Mouse (Mus musculus) erythroid progenitor cell, adult 5-6 weeks (primary cell): Measurements from ENCODE around the gene Pcnp. TPM values are rescaled to one million over a fixed set of nuclear protein-coding genes. Genes with fewer than 3 reads are reported as not detected.

ENCODE experiments used
- ATAC-seq: replicated peaks from 2 replicates; pipeline ENCODE4 v1.8.0; 2016; ENCODE audit warnings: moderate number of reproducible peaks, mild to moderate bottlenecking, moderate TSS enrichment, inconsistent platforms; ENCODE audit not compliant: poor library complexity, low FRiP score, severe bottlenecking
- total RNA-seq, 2 experiments: library from RNA; stranded (forward) in 1 of 2; stranded (reverse) in 1 of 2; fragments of 150-400 nt in 1 of 2; fragments of 186-747, 209-891 nt in 1 of 2; gene quantifications; 2 replicates each; pipeline versions ENCODE4 v1.2.3 to v1.2.4; 2015 to 2017; ENCODE audit warnings: low replicate concordance in 2 of 2

Gene Pcnp
- total RNA-seq, 2 experiments from 2014 or later: 95.2 to 97.5 TPM

DNA sequence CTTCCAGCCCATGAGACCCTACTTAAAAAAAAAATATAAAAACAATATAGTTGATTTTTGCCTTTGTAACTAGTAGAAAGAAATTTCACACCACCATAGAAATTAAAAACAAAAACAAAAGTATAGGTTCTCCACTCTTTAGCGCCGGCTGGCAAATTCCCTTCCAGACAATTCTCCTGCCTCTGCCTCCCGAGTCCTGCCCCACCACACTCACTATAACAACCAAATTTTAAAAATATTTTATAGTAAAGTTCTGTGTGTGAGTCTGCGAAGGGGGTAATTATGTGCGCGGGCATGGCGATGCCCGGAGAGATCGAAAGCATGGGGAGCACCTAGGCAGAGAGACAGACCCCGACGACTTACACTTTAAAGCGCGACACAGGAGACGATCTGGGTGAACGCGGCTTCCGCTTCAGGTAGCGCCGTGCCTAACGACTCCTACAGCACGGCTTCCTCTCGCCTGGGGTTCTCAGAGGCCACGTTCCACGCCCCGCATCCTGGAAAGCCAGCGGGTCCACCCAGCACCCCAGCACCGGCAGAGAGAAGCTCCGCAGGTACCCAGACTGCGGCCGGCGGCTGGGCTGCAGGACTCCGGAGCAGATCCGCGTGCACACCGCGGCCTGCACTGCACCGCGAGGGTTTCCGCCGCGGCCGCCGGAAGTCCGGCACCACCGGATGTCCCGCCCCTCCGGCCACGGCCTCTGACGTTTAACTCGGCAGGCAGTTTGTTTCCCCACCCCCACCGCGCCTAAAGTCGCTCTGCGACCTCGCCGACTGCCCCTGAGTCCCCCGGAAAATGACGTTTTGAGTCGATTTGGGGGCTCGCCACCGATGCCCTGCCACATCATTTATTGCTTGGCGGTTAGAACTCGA, 7.8 kb upstream of the Pcnp start, which contains the start of gene Trmt10c:
Trmt10c (minus strand) TSS at position 682 of the 873 bp plus-strand sequence.
- ATAC-seq: peak; percentile 100

DNA sequence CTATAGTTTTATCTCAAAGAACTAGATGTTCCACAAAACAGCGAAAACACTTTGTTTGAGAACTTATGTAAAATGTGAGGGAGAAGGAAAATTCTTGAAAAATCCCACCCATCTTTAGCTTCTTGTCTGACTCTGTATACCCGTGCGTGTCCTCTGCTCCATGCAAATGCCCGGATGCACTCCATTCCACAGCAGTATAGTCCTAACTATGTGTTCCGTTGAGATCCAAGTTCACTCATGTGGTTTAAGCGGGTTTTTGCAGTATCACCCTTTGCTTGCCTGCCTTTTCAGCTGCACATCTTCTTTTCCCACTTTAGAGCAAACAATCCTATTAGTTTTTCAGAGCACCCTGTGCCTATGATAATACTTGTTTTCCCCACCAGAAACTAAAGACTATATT, 7.0 kb upstream of the Pcnp start:
- no peak for ATAC-seq

- no peak for ATAC-seq
Measured at GRCm38 (mm10) chr16:56034566-56034965, 5.0 kb upstream of the Pcnp start.

- peak; percentile 72 for ATAC-seq
Measured at GRCm38 (mm10) chr16:56028722-56029551, 602 bp downstream of the Pcnp start.

- no peak for ATAC-seq
Measured at GRCm38 (mm10) chr16:56027854-56028629, 1.5 kb downstream of the Pcnp start.

GRCm38 (mm10) chr16:56019660-56020059, 9.9 kb downstream of the Pcnp start:
- ATAC-seq: no peak

DNA sequence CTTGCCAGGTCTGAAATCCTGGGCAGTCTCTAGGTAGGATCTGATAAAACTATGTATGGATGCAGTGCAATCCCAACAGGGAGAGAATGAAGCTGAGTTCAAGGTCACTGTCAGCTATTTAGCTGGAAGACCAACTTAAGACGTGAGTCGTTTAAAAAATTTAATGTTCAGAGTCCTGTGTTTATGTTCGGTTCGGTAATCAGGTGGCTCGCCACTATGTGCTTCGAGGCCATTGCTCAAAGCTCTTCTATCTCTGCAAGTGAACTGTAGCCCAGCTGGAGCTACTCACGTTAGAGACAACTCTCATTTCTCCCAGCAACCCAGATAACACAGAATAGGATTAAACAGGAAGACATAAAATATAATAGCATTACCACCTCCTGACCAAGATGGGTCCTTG, 15.5 kb downstream of the Pcnp start:
- ATAC-seq: no peak

DNA sequence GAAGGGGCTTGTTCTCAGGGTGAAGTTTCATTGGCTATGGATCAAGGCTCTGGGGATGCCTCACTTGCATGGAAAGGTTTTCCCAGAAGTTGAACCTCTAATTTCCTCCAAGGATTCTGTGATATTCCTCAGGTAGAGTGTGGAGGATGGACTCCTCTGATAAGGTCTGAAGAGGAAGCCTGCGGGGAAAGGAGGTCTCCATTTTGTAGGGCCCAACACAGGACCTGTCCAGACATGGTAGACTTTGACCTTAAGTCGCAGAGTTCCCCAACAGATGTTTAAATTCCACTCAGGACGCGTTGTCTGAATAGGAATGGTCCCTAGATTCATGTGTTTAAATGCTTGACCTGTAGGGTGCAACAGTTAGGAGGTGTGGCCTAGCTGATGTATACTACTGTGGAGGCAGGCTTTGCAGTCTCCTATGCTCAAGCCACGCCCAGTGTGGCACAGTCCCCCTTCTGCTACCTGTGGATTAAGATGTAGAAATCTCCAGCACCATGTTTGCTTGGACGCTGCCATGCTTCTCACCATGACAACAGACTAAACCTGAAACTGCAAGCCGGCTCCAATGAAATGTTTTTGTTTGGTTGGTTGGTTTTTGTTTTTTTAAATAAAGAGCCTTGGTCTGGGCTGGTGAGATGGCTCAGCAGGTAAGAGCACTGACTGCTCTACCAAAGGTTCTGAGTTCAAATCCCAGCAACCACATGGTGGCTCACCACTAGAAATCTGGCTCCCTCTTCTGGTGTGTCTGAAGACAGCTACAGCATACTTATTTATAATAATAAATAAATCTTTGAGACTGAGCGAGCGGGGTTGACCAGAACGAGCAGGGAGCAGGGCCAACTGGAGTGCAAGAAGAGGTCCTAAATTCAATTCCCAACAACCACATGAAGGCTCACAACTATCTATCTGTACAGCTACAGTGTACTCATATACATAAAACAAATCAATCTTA, 16.5 kb downstream of the Pcnp start:
- no peak for ATAC-seq

DNA sequence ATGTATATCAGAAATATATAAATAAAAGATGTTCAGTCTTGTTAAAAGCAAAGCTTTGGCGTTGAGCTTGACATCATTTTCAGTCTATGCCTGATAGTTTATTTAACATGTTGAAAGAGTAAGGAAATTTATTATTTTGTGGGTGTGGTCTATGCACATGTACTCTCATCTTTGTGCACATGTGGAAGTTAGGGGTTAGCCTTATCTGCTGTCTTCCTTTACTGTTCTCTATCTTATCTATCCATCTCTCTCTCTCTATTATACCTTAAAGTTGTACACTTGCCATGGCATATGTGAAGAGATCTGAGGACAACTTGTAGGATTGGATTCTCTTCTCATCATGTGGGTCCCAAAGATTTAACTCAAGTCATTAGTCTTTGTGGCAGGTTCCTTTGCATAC, 20.7 kb downstream of the Pcnp start:
- no peak for ATAC-seq

DNA sequence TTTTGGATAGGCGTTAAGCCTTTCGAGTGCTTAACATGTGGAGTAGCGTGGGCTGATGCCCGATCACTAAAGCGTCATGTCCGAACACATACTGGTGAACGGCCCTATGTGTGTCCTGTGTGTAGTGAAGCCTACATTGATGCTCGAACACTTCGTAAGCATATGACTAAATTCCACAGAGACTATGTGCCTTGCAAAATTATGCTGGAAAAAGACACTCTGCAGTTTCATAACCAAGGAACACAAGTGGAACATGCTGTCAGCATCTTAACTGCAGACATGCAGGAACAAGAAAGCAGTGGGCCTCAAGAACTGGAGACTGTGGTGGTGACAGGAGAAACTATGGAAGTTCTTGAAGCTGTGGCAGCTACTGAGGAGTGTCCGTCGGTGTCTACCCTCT, 22.7 kb downstream of the Pcnp start:
- ATAC-seq: no peak

- ATAC-seq: no peak
Measured at GRCm38 (mm10) chr16:55994235-55994634, 35.3 kb downstream of the Pcnp start.

DNA sequence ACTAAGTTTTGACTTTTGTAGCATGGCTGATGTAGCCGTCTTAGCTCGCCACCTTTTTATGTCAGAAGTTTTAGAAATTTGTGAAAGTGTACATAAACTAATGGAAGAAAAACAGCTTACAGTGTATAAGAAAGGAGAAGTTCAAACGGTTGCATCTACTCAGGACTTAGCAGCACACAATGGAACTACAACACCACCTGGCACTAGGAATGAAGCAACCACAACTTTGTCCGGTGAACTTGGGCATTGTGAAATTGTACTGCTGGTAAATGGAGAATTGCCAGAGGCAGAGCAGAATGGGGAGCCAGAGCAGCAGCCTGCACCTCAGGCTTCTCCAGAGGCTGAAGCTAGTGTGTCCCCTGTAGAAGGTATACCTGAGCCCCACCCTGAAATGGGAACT, 39.2 kb downstream of the Pcnp start:
- ATAC-seq: no peak

GRCm38 (mm10) chr16:55986001-55986400, 43.5 kb downstream of the Pcnp start:
- ATAC-seq: no peak

- ATAC-seq: peak; percentile 48
Measured at GRCm38 (mm10) chr16:55974903-55975285, 54.6 kb downstream of the Pcnp start.

DNA sequence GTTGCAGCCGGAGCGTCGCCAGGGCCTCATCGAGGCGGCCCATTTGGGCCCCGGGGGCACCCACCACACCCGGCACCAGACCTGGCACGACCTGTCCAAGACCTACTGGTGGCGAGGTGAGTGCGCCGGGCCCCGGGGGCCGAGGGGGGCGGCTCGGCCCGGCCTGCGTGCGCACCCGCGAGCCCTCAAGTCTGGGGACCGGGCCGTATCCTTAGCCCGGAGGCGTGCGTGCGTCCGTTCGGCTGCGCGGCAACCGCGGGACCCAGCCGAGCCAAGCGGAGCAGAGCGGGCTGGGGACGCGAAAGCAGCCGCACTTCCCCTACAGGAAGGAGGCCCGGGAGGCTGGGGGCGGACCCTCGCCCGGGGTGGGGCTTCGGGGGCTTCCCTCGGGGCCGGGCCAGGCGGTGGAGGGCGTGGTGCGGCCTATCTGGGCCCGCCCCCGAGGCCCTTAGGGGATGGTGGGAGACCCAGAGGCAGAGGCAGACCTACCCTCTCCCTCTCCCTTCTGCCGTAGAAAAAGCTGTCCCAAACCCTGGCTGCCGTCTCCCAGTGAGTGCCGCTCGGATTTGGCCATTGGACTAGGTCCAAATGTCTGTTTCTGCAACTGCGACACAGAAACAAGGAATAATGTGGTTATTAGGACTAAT, 55.2 kb downstream of the Pcnp start:
- ATAC-seq: peak; percentile 73

GRCm38 (mm10) chr16:55973431-55974255, 55.9 kb downstream of the Pcnp start, which contains the start of gene Zbtb11:
Gene Zbtb11 (plus strand): TSS chr16:55973883.
- ATAC-seq: peak; percentile 95

DNA sequence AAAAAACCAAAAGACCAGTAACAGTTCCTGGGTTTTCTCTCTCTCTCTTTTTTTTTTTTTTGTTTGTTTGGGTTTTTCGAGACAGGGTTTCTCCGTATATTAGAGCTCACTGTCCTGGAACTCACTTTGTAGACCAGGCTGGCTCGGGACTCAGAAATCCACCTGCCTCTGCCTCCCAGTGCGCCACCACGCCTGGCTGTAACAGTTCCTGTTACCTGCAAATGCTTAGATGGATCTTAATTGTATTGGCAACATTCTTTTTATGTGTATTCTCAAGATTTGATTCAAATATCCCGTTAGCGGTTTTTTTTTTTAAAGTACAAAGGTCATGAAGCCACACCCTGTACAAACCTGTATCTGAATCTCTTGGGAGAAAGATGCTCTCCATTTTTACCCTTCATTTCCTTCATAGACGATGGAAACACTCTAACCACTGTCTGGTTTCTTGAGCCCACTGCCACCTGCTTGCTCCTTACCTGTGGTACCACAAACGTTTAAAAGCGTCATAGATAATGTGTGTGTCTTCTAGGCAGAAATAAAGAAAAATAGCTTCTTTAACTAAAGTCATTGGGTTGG, 56.8 kb downstream of the Pcnp start:
- no peak for ATAC-seq
